Mouse (Mus musculus) ES-Bruce4 (cell line): ENCODE results near the gene Irs3.

ENCODE experiments used
- CTCF ChIP-seq: IDR thresholded peaks from one replicate; pipeline ENCODE4 v1.8.1; 2011; ENCODE audit warnings: low read depth, low read length
- POLR2A ChIP-seq: IDR thresholded peaks from one replicate; pipeline ENCODE4 v1.8.1; 2011; ENCODE audit warnings: low read length; ENCODE audit not compliant: insufficient read depth

DNA sequence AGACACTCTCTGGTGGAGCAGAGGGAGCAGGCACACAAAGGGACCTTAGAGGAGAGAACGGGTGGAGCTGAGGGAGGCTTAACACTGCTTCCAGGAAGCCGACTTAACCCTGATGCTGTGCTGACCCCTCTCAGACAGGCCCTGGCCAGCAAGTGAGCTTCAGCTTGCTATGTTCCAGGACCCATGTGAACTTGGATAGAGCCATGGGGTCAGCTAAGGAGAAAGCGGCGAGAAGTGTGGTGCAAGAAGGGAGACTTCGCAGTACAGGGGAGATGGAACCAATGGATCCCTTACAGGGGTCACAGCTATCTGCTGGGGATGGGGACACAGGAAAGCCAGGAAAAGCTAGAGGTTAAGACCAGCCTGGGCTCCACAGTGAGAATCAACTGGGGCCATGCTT is 32.4 kb downstream of the Irs3 start:
- TF ChIP-seq POLR2A (no peak), CTCF (no peak)
